Mouse (Mus musculus) lung, adult 2 months (tissue): Measurements from ENCODE around the gene Nkx6-1. TPM values are rescaled to one million over a fixed set of nuclear protein-coding genes. Genes with fewer than 3 reads are reported as not detected.

Experiments
- DNase-seq: peaks from one replicate; pipeline ENCODE4 v3.0.0; 2022
- H3K4me1 ChIP-seq: fragments of 200-500 bp; 2 replicates; pipeline ENCODE4 v1.6.1; 2011; ENCODE audit warnings: low read length; ENCODE audit not compliant: control insufficient read depth, insufficient read depth
- H3K4me3 ChIP-seq: fragments of 200-500 bp; replicated peaks from 2 replicates; pipeline ENCODE3; 2011; ENCODE audit warnings: low read depth, mild to moderate bottlenecking, control low read depth, low read length; ENCODE audit errors: extremely low read depth
- CTCF ChIP-seq: fragments of 200-500 bp; IDR thresholded peaks from 2 replicates; pipeline ENCODE4 v1.5.1; 2011; ENCODE audit warnings: mild to moderate bottlenecking, low read length, control low read depth; ENCODE audit not compliant: insufficient read depth
- POLR2A ChIP-seq: fragments of 200-500 bp; IDR thresholded peaks from 2 replicates; pipeline ENCODE4 v1.6.1; 2011; ENCODE audit warnings: low read depth, mild to moderate bottlenecking, control low read depth, low read length, borderline replicate concordance; ENCODE audit errors: extremely low read depth
- WGBS: fragments of 180-500 bp; shearing (Covaris S2); methylation state at CpG from one replicate; pipeline ENCODE4 v1.1.7; 2018; 5-methylcytosine and 5-hydroxymethylcytosine counted together
- polyA plus RNA-seq: library from polyadenylated mRNA; depleted of rRNA; stranded (reverse); fragments of >200 nt; gene quantifications from 2 replicates; pipeline ENCODE4 v1.2.3, GENCODE M21; 2012

The Nkx6-1 gene
- polyA plus RNA-seq, 1 experiment, result 0.77 TPM

DNA sequence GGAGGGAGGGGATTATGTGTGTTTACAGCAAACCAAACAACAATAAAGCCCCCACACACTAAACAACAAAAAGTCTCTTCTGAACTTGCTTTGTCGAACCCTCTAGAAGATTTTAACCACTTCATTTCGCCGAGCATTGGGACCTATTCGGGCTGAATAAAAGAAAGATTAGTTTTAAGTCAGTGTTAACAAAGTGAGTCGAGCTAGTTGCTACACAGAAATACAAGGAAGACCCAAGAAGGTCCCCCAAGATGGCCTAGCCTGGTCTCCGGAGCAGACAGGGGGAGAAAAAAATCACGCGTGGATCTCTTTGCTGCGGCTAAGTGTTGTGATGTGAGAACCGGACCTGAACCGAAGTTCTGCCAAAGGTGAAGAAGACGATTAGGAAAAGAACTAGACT lies 3.7 kb upstream of the Nkx6-1 start:
- TF ChIP-seq POLR2A (no peak), CTCF (no peak)
- H3K4me3 ChIP-seq, result no peak overlapping the region
- no peak for DNase-seq
- H3K4me1 ChIP-seq, result peaks cover 3% of the 10 kb centered on the region; the same call in 1 of the 2 replicates
- WGBS, result 10% methylated on average over 12 of the region's 12 CpGs

DNA sequence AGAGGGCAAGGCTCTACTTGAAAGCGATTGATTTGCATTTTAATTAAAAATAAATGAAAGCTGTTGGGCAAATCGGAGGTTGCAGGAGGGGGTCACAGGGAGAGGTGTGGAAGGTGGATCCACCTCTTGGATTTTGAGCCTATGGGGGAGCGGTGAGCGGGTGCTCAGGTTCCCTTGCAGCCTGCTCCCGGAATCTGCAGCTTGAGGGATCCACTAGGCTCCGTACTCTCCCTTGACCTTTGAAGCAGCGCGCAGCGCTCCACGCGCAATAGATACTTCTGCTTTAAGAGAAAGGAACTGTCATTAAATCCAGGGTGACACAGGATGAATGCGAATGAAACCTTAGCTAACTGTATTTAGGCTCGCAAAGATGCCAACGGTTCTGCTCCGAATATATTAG lies 3.2 kb upstream of the Nkx6-1 start:
- WGBS, result 9% methylated on average over 15 of the region's 15 CpGs
- TF ChIP-seq POLR2A, result no peak
- no peak for TF ChIP-seq CTCF
- H3K4me1 ChIP-seq, result peaks cover 3% of the 10 kb centered on the region; the same call in 1 of the 2 replicates
- no peak overlapping the region for H3K4me3 ChIP-seq
- DNase-seq, result no peak

DNA sequence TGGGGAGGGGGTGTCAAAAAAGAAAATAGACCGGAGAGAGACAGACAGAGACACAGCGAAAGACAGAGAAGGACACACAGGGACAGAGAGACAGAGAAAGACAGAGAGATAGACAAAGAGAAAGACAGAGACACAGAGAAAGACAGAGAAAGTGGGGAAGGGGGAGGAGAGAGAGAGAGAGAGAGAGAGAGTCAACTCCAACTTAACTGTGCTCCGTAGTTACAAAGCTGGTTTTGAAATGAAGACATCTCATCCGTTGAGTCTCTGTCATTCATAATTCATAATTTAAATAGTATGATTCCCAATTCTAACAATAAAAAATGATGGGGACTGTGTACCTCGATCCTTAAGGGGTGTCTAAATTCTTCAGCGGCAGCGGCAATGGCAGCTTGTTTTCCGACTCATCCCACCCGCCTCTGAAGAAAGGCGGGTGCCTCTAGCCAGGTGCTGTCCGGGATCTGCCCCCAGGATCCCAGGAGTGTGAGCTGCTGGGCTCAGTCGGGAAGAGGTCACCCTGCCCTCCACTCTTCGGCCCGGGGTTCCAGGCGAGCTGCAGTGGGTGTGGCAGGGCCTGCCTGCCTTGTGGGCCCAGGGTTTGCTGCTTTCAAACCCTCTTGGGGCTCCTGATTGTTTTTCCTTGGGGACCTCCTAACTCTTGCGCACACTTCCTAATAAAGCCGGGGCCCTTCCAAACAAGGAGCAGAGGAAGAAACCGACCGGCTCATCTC lies 2.6 kb upstream of the Nkx6-1 start:
- Histone ChIP-seq H3K4me3 (no peak overlapping the region), H3K4me1 (peaks cover 3% of the 10 kb centered on the region; the same call in 1 of the 2 replicates)
- TF ChIP-seq POLR2A, result no peak
- TF ChIP-seq CTCF, result no peak
- WGBS, result 6% methylated on average over 19 of the region's 19 CpGs
- no peak for DNase-seq

DNA sequence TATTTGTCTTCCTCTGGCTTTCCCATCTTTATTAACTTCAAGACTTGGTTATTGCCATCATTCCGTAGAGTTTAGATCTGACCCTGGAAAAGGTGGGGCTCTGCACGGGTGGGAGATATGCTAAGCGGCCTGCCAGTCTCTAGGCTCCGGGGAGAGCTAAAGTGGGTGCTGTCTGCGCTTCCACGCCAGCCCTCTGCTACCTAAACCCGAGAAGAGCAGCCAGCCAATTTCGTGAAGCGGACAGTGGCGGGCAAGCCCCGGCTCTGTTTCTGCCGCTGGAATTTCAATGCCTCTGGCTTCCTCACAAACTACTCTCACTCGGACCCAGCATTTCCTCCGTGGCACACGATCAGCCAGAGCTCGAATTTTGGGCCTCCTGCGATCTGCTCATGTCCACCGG lies 1.9 kb upstream of the Nkx6-1 start:
- peaks cover 3% of the 10 kb centered on the region; the same call in 1 of the 2 replicates for H3K4me1 ChIP-seq
- 5% methylated on average over 18 of the region's 18 CpGs for WGBS
- no peak for DNase-seq
- H3K4me3 ChIP-seq, result no peak overlapping the region
- TF ChIP-seq POLR2A (no peak), CTCF (no peak)

DNA sequence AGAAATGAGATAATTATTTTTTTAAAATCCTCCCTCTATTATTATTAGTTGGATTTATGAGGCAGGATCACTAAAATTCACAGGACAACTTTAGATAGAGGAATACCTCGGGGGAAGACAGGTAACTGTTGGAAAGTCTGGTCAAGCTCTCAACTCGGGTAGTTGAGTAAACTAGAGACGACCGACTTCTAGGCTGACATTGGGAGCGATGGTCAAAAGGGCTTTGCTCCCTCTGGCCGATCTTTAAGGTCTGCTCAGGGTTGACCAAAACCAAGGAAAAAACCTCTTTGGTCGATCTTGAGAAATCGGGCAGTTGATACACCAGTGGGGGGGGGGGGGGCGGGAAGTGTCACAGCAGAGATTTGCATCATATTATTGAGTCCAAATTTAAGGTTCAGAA lies 1.3 kb upstream of the Nkx6-1 start:
- WGBS, result 11% methylated on average over 9 of the region's 9 CpGs
- Histone ChIP-seq H3K4me1 (peaks cover 3% of the 10 kb centered on the region; the same call in 1 of the 2 replicates), H3K4me3 (no peak overlapping the region)
- no peak for TF ChIP-seq POLR2A
- no peak for TF ChIP-seq CTCF
- no peak for DNase-seq

DNA sequence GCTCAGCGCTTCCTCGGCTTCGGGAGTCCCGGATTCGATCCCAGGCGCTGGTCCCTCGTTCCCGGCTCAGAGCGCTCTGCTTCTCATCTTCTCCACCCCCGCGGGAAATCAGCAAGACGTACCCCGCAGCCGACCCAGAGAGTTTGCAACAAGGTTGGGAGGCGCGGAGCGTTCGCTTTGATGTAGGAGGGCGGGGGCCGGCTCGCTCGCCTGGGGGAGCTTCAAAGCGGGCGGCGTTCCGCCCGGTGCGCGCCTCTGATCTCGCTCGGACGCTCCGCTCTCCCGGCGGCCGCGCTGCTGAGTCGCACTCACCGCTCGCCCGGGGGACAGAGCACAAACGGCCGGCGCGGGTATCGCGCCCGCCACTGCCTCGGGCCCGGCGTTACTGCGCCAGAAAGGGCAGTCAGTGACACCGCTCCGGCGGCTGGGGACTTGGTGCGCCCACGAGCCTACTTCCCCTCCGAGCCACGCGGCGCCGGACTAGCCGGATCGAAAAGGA lies 324 bp downstream of the Nkx6-1 start:
- DNase-seq, result no peak
- WGBS, result 1% methylated on average over 64 of the region's 64 CpGs
- no peak overlapping the region for H3K4me3 ChIP-seq
- TF ChIP-seq POLR2A (no peak), CTCF (no peak)
- H3K4me1 ChIP-seq, result peaks cover 3% of the 10 kb centered on the region; the same call in 1 of the 2 replicates

DNA sequence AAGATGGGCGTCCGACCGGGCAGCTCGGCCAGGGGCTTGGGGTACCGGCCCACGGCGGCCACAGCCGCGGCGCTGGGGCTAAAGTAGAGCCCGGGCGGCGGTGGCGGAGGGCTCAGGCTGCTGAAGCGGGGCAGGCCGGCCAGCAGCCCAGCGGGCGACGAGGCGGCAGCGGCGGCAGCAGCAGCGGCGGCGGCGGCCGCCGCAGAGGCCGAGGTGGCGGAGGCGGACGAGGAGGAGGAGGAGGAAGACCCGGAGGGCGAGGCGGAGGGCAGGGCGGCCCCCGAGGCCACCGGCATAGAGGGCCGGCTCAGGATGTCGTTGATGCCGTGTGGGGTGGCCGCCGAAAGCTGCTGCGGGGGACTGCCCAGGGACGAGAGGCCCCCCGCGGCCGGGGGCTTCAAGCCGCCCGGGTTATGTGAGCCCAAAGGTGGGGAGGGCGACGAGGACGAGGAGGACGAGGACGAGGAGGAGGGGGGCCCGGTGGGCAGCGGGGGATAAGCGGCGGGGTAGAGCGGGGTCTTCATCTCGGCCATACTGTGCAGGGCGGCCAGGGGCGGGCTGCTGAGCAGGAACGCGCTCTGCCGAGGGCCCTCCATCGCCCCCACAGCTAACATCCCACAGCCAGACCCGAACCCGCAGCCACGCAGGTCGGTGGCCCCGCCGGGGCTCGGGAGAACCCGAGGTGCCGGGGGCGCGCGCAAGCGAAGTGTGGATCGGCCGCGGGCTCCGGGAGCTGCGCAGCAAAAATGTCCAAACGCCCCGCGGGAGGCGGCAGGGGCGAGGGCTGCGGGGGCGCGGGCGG lies 974 bp downstream of the Nkx6-1 start:
- DNase-seq, result no peak
- Histone ChIP-seq H3K4me3 (no peak overlapping the region), H3K4me1 (peaks cover 3% of the 10 kb centered on the region; the same call in 1 of the 2 replicates)
- TF ChIP-seq CTCF (no peak), POLR2A (no peak)
- 2% methylated on average over 81 of the region's 94 CpGs for WGBS

DNA sequence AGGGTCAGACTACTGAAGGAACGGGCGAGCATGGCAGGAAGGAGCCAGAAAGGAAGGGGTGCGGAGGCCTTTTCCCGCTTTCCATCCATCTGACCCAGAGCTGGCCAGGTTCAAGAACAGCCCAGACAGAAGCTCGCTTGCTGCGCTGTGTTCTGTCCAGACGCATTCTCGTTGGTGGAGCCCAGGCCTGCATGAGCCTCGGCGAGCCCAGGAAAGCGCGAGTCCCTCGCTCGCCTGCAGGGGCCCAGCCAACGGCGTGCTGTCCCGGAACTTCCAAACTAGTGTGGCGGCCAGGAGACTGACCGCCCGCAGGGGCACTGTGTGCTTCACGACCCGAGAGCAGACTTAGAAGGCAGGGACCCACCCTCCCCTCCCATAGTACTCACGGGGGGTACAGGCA lies 1.6 kb downstream of the Nkx6-1 start:
- WGBS, result 2% methylated on average over 23 of the region's 23 CpGs
- DNase-seq, result no peak
- Histone ChIP-seq H3K4me3 (no peak overlapping the region), H3K4me1 (peaks cover 3% of the 10 kb centered on the region; the same call in 1 of the 2 replicates)
- no peak for TF ChIP-seq CTCF
- no peak for TF ChIP-seq POLR2A

DNA sequence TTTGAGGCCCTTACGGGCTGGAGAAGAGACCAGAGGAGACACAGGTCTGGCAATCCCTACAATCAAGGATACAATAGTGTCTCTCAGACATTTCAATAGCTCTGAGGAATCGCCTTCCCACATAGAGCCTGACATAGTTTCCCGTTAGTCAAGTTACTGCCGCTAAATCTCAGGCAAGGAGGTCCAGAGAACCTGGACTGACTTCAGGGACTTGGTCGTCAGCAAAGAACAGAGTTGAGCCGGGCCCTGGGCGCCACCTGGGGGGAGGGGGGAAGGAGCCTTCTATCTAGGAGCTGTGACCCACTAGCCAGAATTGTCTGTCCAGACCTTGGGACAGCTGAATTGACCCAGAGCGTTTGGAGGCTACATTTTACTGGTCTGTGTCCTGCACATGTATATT lies 2.3 kb downstream of the Nkx6-1 start:
- WGBS, result 15% methylated on average over 8 of the region's 8 CpGs
- DNase-seq, result no peak
- no peak overlapping the region for H3K4me3 ChIP-seq
- TF ChIP-seq CTCF, result no peak
- no peak for TF ChIP-seq POLR2A
- peaks cover 3% of the 10 kb centered on the region; the same call in 1 of the 2 replicates for H3K4me1 ChIP-seq
